8 mouse cellular contexts compared by ENCODE assay signal in genomic region chr6:117907979-117908355, GRCm38 (mm10). TPM values are rescaled to one million over a fixed set of nuclear protein-coding genes. Genes with fewer than 3 reads are reported as not detected.
DNase-seq lines count a peak whose midpoint lies in the region; ATAC-seq lines count a peak whose summit lies in the region.

No protein-coding gene starts in this region.

- peak overlapping the region; percentile 61 for H3K4me3 ChIP-seq in lung, embryonic 16.5 days (ENCODE audit: low read length)
- peak overlapping the region; percentile 97 for H3K4me3 ChIP-seq in erythroblast, embryonic 14.5 days (replicated peaks)
- peak overlapping the region; percentile 99 for H3K4me3 ChIP-seq in limb, embryonic 12.5 days (replicated peaks)
- H3K4me3 ChIP-seq in neural tube, embryonic 14.5 days (ENCODE audit: low read depth, low read length) = peak overlapping the region; percentile 97

- no peaks in the 10 kb centered on the region for H3K9me3 ChIP-seq in lung, embryonic 16.5 days (ENCODE audit: control insufficient read depth, low read length)
- H3K9me3 ChIP-seq in erythroblast, embryonic 14.5 days (ENCODE audit: control insufficient read depth, low read length) = no peaks in the 10 kb centered on the region
- H3K9me3 ChIP-seq in limb, embryonic 12.5 days = no peaks in the 10 kb centered on the region
- H3K9me3 ChIP-seq in neural tube, embryonic 14.5 days (ENCODE audit: control insufficient read depth, low read length) = no peaks in the 10 kb centered on the region

- peak overlapping the region; percentile 83 for H3K4me2 ChIP-seq in lung, embryonic 16.5 days (ENCODE audit: low read depth, low read length)
- H3K4me2 ChIP-seq in limb, embryonic 12.5 days = peak overlapping the region; percentile 82
- peak overlapping the region; percentile 99 for H3K4me2 ChIP-seq in neural tube, embryonic 14.5 days (ENCODE audit: low read depth, low read length)

- no peaks in the 10 kb centered on the region for H3K27me3 ChIP-seq in lung, embryonic 16.5 days (ENCODE audit: control insufficient read depth, insufficient read depth, low read depth, low read length)
- no peaks in the 10 kb centered on the region for H3K27me3 ChIP-seq in erythroblast, embryonic 14.5 days (ENCODE audit: control insufficient read depth)
- H3K27me3 ChIP-seq in limb, embryonic 12.5 days = no peaks in the 10 kb centered on the region
- no peaks in the 10 kb centered on the region; the same call in 1 of the 2 replicates for H3K27me3 ChIP-seq in neural tube, embryonic 14.5 days (ENCODE audit: control insufficient read depth, insufficient read depth, low read length)

- peak overlapping the region; percentile 85 for H3K9ac ChIP-seq in lung, embryonic 16.5 days (ENCODE audit: low read length)
- H3K9ac ChIP-seq in limb, embryonic 12.5 days (replicated peaks) = peak overlapping the region; percentile 95
- peak overlapping the region; percentile 82 for H3K9ac ChIP-seq in neural tube, embryonic 14.5 days (replicated peaks; ENCODE audit: low read depth, low read length)

- no peak for DNase-seq in lung, postnatal 10 days
- DNase-seq in urinary bladder, adult 18-20 months (ENCODE audit: low spot score in 2 of 2) = no peak
- DNase-seq in urinary bladder, postnatal 36 days (ENCODE audit: low spot score in 2 of 2) = no peak
- no peak for DNase-seq in embryo, embryonic 10 days (ENCODE audit: low spot score)

- WGBS in lung, embryonic 16.5 days = under 1% methylated on average over 26 of the region's 26 CpGs
- WGBS in limb, embryonic 12.5 days = under 1% methylated on average over 26 of the region's 26 CpGs
- under 1% methylated on average over 26 of the region's 26 CpGs for WGBS in neural tube, embryonic 14.5 days

- H3K36me3 ChIP-seq in lung, embryonic 16.5 days (ENCODE audit: control insufficient read depth, insufficient read depth, low read length) = no peaks in the 10 kb centered on the region
- peaks cover 16% of the 10 kb centered on the region for H3K36me3 ChIP-seq in erythroblast, embryonic 14.5 days (ENCODE audit: control insufficient read depth)
- no peaks in the 10 kb centered on the region for H3K36me3 ChIP-seq in limb, embryonic 12.5 days
- no peaks in the 10 kb centered on the region for H3K36me3 ChIP-seq in neural tube, embryonic 14.5 days (ENCODE audit: control insufficient read depth, insufficient read depth, low read length)

- ATAC-seq in lung, embryonic 16.5 days (ENCODE audit: low read depth) = no peak
- no peak for ATAC-seq in limb, embryonic 12.5 days (ENCODE audit: insufficient number of reproducible peaks, insufficient read depth, low FRiP score, low TSS enrichment, low read depth)
- ATAC-seq in neural tube, embryonic 14.5 days (ENCODE audit: low read depth) = no peak

- H3K4me1 ChIP-seq in lung, embryonic 16.5 days (replicated peaks; ENCODE audit: control insufficient read depth, insufficient read depth, low read length) = peaks cover 22% of the 10 kb centered on the region
- peaks cover 73% of the 10 kb centered on the region for H3K4me1 ChIP-seq in erythroblast, embryonic 14.5 days (ENCODE audit: control insufficient read depth)
- H3K4me1 ChIP-seq in limb, embryonic 12.5 days (replicated peaks) = peaks cover 24% of the 10 kb centered on the region
- peaks cover 10% of the 10 kb centered on the region for H3K4me1 ChIP-seq in neural tube, embryonic 14.5 days (ENCODE audit: control insufficient read depth, insufficient read depth, low read length)

- peak overlapping the region; percentile 93 for H3K27ac ChIP-seq in lung, embryonic 16.5 days (ENCODE audit: low read length)
- peak overlapping the region; percentile 95 for H3K27ac ChIP-seq in limb, embryonic 12.5 days
- H3K27ac ChIP-seq in neural tube, embryonic 14.5 days (ENCODE audit: low read depth, low read length) = 0 out of 2 replicates have a peak overlapping the region, but pooled peaks have one; percentile 34

RNA-seq across cellular contexts. Expression of gene Hnrnpf, which starts 7.8 kb away (rescaled TPM):
- 702 and 720 TPM in 2 replicates for polyA plus RNA-seq in lung, embryonic 16.5 days (2015; fragmentation: Nextera tagmentation; extraction: Ambion mirVana)
- polyA plus RNA-seq in erythroblast, embryonic 14.5 days (2012) = 13.1 and 14.1 TPM in 2 replicates
- polyA plus RNA-seq in limb, embryonic 12.5 days (2016; fragmentation: Nextera tagmentation; extraction: Ambion mirVana) = 726 and 742 TPM in 2 replicates
- 187 and 245 TPM in 2 replicates for polyA plus RNA-seq in neural tube, embryonic 14.5 days (2014; fragmentation: Nextera tagmentation; extraction: Ambion mirVana)

RNA-seq across cellular contexts. Expression of gene Fxyd4, which starts 29.5 kb away (rescaled TPM):
- 6.1 and 6.6 TPM in 2 replicates for polyA plus RNA-seq in lung, embryonic 16.5 days (2015; fragmentation: Nextera tagmentation; extraction: Ambion mirVana)
- polyA plus RNA-seq in erythroblast, embryonic 14.5 days (2012) = not detected in 2 replicates
- polyA plus RNA-seq in limb, embryonic 12.5 days (2016; fragmentation: Nextera tagmentation; extraction: Ambion mirVana) = 2.2 and 3.1 TPM in 2 replicates
- polyA plus RNA-seq in neural tube, embryonic 14.5 days (2014; fragmentation: Nextera tagmentation; extraction: Ambion mirVana) = 1.8 and 4.0 TPM in 2 replicates

RNA-seq across cellular contexts. Expression of gene Zfp239, which starts 46.1 kb away (rescaled TPM):
- 5.9 and 7.5 TPM in 2 replicates for polyA plus RNA-seq in lung, embryonic 16.5 days (2015; fragmentation: Nextera tagmentation; extraction: Ambion mirVana)
- polyA plus RNA-seq in erythroblast, embryonic 14.5 days (2012) = 0.03 and 0.04 TPM in 2 replicates
- polyA plus RNA-seq in limb, embryonic 12.5 days (2016; fragmentation: Nextera tagmentation; extraction: Ambion mirVana) = 15.8 and 16.1 TPM in 2 replicates
- polyA plus RNA-seq in neural tube, embryonic 14.5 days (2014; fragmentation: Nextera tagmentation; extraction: Ambion mirVana) = 13.3 and 14.9 TPM in 2 replicates

Comparison
In these comparisons a context has a peak if more than half of its experiments do, and no peak if none do; other contexts are left out.
1. H3K27ac ChIP-seq: peak in every context shown above with its lines; median percentile 95 in limb, embryonic 12.5 days; 93 in lung, embryonic 16.5 days; 34 in neural tube, embryonic 14.5 days.
2. RNA of gene Hnrnpf, which starts 7.8 kb away (polyA plus RNA-seq): 726 to 742 TPM in limb, embryonic 12.5 days, 702 to 720 TPM in lung, embryonic 16.5 days and 187 to 245 TPM in neural tube, embryonic 14.5 days; 13.1 to 14.1 TPM in erythroblast, embryonic 14.5 days; every median in the first group is over 10 times any median in the second.
3. Peak in every context shown above with its lines, with median percentiles within 50 percentile points of each other: H3K4me2 ChIP-seq, H3K4me3 ChIP-seq and H3K9ac ChIP-seq.